Mouse (Mus musculus) activated CD4-positive, CD25-positive, alpha-beta regulatory T cell, adult 4 months (primary cell): Measurements from ENCODE around the gene Evi2a. TPM values are rescaled to one million over a fixed set of nuclear protein-coding genes. Genes with fewer than 3 reads are reported as not detected.

Experiments
- ATAC-seq: one replicate; pipeline ENCODE4 v1.8.0; 2017
- polyA plus RNA-seq, 2 experiments: library from polyadenylated mRNA; unstranded; fragments of 100-300 nt; shearing (Covaris generic); gene quantifications; one replicate each; pipeline ENCODE4 v1.2.1; 2017

The Evi2a gene
- polyA plus RNA-seq, 2 experiments from 2014 or later = 71.2 to 72.0 TPM

DNA sequence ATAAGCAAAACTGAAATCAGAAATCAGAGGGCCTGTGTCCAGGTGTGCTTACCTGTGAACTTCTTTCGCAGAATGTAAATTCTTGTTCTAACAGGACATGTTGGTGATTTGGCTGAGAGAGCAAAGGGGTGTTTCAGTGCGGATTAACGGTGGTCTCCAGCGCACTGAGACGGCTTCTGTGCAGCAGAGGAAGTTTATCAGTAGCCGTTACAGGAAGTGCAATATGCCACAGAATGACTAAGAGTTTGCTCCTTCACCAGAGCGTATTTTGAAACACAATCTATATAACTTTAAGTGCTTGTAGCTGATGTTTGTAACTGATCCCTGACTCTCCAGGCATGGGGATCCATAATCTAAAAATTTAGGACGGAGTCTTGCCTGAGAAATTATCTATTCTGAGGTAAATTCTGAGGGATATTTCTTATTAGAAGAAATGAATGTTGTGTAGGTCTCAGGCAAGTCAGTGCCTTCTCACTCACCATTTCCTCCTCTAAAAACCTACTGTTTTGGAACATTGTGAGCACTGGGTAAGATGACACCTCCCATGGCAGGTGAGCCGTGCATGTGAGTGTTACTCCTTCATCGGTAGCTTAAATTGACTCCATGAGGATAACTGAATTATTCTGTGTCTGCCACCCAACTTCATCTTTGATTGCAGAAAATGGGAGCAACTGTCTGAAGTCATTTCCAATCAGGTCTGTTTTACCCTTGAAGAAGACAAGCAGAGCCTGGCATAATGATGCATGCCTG lies 6.7 kb downstream of the Evi2a start, which contains the start of gene Evi2b:
Gene Evi2b (minus strand): TSS at position 203 of the 750 bp plus-strand sequence.
- peak; percentile 28 for ATAC-seq

GRCm38 (mm10) chr11:79522944-79523343 lies 7.5 kb downstream of the Evi2a start:
- no peak for ATAC-seq

GRCm38 (mm10) chr11:79521930-79522329 lies 8.5 kb downstream of the Evi2a start:
- ATAC-seq = no peak

DNA sequence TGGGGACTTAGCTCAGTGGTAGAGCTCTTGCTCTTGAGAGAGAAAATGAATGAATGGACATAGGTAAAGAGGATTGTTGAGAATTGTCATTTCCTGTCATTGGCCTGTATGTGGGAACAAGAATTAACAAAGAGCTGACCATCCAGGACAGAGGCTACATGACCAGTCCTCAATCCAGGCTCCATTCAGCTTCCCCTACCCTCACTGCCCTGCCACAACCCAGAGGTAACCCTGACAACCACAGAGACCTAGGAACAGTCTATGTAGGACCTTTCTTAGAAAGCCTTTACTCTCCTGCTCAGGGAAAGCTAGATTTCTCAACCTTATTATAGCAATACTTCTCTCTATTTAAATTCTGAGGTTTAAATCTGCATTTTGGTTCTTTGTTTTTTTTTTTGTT lies 9.6 kb downstream of the Evi2a start:
- ATAC-seq = no peak

DNA sequence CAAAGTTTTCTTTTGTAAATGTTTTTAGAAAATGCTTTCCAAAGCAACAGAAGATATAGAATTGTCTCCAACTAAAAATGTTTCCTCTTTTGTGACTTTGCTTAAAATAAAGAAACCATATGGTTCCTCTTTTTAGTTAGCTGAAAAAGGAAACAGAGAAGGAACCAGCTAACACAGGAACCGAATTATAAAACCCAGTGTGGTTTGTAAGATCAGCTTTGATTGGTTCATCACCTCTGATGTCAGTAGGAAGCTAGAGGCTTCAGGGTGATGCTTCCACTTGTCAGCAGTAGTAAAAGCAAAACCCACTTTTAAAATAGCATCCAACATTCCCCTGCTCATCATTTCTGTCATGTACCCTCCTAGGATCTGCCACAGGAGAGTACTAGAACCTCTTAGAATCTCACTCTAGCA lies 10.5 kb downstream of the Evi2a start:
- peak; percentile 83 for ATAC-seq

- no peak for ATAC-seq
These were observed 11.1 kb downstream of the Evi2a start for GRCm38 (mm10) chr11:79519299-79519698.

DNA sequence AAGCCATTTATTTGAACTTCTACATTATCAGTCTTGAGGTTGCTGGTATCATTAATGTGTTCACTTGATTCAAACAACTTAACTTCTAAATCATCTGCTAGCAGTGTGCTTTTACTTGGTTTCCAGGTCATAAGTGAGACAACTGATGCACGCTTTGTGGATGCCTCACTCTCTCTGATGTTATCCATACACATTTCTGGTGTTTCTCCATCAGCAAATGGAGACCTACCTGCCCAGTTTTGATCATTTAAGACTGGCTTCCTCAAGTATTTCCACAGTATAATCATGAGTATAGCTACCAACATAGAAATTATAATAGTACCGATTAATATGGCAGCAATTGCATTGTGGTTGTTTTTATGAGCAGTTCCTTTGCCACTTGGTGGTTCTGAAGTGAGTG lies 14.6 kb downstream of the Evi2a start:
- no peak for ATAC-seq

GRCm38 (mm10) chr11:79515331-79515730 lies 15.1 kb downstream of the Evi2a start:
- ATAC-seq = no peak

DNA sequence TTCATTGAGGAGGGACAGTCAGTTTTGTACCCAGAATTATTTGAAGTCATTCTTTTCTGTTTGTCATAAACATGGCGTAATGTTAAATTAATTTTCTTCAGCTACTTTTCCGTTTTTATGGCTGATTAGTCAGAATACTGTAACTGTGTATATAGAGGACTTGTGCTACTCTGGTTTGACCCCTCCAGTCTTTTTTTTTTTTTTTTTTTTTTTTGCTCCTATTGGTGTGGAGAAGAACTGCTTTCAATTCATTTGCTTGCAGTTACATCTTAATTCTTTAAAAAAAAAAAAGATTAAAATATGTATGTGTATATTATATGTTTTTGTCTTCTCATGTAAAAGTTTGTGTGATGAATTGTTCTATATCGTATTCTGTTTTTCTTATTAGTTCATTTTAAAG lies 18.4 kb downstream of the Evi2a start:
- ATAC-seq = no peak

- ATAC-seq = no peak
These were observed 25.9 kb downstream of the Evi2a start for GRCm38 (mm10) chr11:79504506-79504905.

- no peak for ATAC-seq
These were observed 26.6 kb downstream of the Evi2a start, which contains the start of gene Omg for GRCm38 (mm10) chr11:79503845-79504244. Gene Omg, minus strand, starts transcription at chr11:79504084.

- no peak for ATAC-seq
These were observed 27.5 kb downstream of the Evi2a start for GRCm38 (mm10) chr11:79502917-79503316.

GRCm38 (mm10) chr11:79494976-79495800 lies 35.2 kb downstream of the Evi2a start:
- ATAC-seq = no peak

DNA sequence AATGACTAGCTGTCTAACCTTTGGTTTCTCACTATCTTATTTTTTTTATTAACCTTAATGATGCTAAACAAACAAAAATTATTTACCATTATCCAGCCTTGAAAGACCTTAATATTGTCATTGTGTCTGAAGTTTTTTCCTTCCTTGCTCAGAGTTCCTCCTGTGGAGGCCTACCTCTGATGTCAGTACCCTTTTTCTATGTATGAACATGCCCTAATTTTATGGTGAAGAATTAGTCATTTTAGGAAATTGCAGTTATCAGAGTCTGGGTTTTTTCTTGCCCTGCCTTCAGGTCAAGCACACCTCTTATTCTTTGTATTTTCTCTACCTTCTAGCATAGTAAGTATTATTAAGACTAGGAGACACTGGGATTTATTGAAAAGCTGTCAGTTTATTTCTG lies 45.7 kb downstream of the Evi2a start:
- ATAC-seq = no peak

GRCm38 (mm10) chr11:79483876-79484528 lies 46.4 kb downstream of the Evi2a start:
- no peak for ATAC-seq

- no peak for ATAC-seq
These were observed 47.0 kb downstream of the Evi2a start for GRCm38 (mm10) chr11:79483392-79483791.

Other genes with a start within 250 kb of the Evi2a start
- gene Gm9964, start 233.7 kb downstream of the Evi2a start, polyA plus RNA-seq = not detected
- gene Nf1, start 190.9 kb downstream of the Evi2a start, polyA plus RNA-seq = 1 to 10 TPM; 1.2 to 1.6 TPM
- gene Omg, start 26.5 kb downstream of the Evi2a start, polyA plus RNA-seq = not detected
- 10 to 100 TPM; 80.3 to 80.9 TPM for gene Evi2b, start 6.8 kb downstream of the Evi2a start, polyA plus RNA-seq
- gene Evi2, start within 50 bp of the Evi2a start, polyA plus RNA-seq = 1 to 10 TPM; 6.2 to 8.4 TPM
- 10 to 100 TPM; 11.0 to 11.5 TPM for gene Rab11fip4, start 60.6 kb upstream of the Evi2a start, polyA plus RNA-seq